Mouse (Mus musculus) testis, adult 2 months (tissue): ENCODE data around the gene Pdhb.

ENCODE experiments used
- CTCF ChIP-seq: fragments of 200-500 bp; IDR thresholded peaks from 2 replicates; pipeline ENCODE4 v1.5.1; 2012; ENCODE audit warnings: low read depth, mild to moderate bottlenecking, inconsistent platforms, low read length, moderate library complexity; ENCODE audit not compliant: control insufficient read depth, insufficient read depth, insufficient replicate concordance
- POLR2A ChIP-seq: fragments of 200-500 bp; IDR thresholded peaks from 2 replicates; pipeline ENCODE4 v1.6.1; 2012; ENCODE audit warnings: low read depth, mild to moderate bottlenecking, inconsistent platforms, low read length, moderate library complexity; ENCODE audit not compliant: control insufficient read depth

DNA sequence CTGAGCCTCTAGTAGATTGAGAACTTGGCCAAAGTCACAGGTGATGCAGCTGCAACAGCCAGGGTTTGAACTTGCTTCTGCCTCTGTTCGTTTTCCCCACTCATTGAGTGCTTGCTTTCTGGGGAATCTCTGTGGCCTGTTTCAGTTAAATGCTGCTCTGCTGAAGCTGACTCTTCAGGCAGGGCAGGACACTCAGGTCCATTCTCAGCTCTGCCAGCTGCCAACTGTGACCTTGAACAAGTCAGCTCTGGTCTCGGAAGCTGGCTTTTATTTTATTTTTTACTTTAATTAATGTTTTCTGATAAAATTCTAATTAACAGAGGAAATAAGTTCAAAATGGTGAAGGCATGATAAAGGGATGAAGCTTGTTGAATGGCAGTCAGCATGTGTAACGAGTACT, 14.1 kb downstream of the Pdhb start:
- no peak for TF ChIP-seq CTCF
- TF ChIP-seq POLR2A: no peak
